Mouse (Mus musculus): ENCODE measurements around the gene Olfr955. TPM values are rescaled to one million over a fixed set of nuclear protein-coding genes. Genes with fewer than 3 reads are reported as not detected.

Gene Olfr955
- polyA plus RNA-seq (2014; fragmentation: Nextera tagmentation; extraction: Ambion mirVana): not detected in 2 replicates

DNA sequence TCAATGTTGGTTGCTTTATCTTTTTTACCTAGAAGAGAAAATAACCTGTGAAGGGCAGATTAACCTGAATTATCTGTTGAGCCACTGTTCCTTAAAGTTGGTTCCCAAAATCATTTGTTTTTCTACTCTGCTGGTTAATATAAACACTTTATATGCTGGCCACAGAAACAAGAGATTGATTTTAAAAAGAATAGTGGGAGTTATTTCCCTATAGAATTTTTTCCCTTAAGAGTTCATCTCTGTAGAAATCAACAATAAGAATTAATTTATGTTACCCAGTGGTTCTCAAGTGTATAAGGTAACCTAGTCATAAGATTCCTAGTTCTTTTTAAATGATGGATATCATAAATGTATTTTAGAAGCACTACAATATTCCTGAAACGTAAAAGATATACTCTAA, at the start of gene Olfr955:
Gene Olfr955, minus strand, starts transcription at position 101 of the 400 bp plus-strand sequence.
- no peaks in the 10 kb centered on the region for H3K27me3 ChIP-seq (replicated peaks; ENCODE audit: control insufficient read depth, insufficient read depth, low read length)
- H3K4me3 ChIP-seq (ENCODE audit: low read depth, low read length): no peak within 1 kb of the TSS
- no peak for DNase-seq (ENCODE audit: low spot score)
- WGBS: 53% methylated on average over 1 of the region's 1 CpGs
- H3K9ac ChIP-seq (ENCODE audit: low read length): no peak within 1 kb of the TSS
- no peaks in the 10 kb centered on the region for H3K4me1 ChIP-seq (replicated peaks; ENCODE audit: control insufficient read depth, insufficient read depth, low read length)
- no peak within 1 kb of the TSS for H3K27ac ChIP-seq (ENCODE audit: low read depth)
- H3K4me2 ChIP-seq (ENCODE audit: low read length): no peak within 1 kb of the TSS
- no peak for ATAC-seq (replicated peaks; ENCODE audit: low FRiP score, low TSS enrichment, low read depth)
- H3K9me3 ChIP-seq (ENCODE audit: control insufficient read depth, low read length): no peaks in the 10 kb centered on the region
- no peaks in the 10 kb centered on the region for H3K36me3 ChIP-seq (ENCODE audit: control insufficient read depth, insufficient read depth, low read length)

DNA sequence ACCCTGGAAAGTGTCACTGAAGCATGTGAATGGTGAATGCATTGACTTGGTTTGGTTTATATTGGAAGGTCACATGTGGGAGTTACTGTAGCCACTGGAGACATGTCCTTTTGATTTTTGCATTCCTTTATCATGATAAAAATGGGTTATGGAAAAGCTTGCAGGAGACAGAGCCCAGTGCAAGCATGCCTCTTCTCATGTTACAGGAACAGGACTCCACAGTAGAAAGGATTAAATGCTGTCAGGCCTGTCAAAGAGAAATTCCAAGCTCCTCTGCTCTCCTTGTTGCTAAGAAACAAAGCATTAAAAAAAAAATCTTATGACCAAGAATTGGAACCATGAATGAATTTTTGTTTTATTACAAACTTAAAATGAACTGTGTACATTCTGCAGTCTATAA, 46.9 kb upstream of the Olfr955 start:
- Histone ChIP-seq H3K4me3 (ENCODE audit: low read depth, low read length) (no peak overlapping the region), H3K9ac (ENCODE audit: low read length) (no peak overlapping the region), H3K4me1 (replicated peaks; ENCODE audit: control insufficient read depth, insufficient read depth, low read length) (no peaks in the 10 kb centered on the region), H3K27ac (ENCODE audit: low read depth) (no peak overlapping the region), H3K9me3 (ENCODE audit: control insufficient read depth, low read length) (no peaks in the 10 kb centered on the region), H3K4me2 (ENCODE audit: low read length) (no peak overlapping the region), H3K36me3 (ENCODE audit: control insufficient read depth, insufficient read depth, low read length) (no peaks in the 10 kb centered on the region), H3K27me3 (replicated peaks; ENCODE audit: control insufficient read depth, insufficient read depth, low read length) (no peaks in the 10 kb centered on the region)
- no peak for DNase-seq (ENCODE audit: low spot score)
- ATAC-seq (replicated peaks; ENCODE audit: low FRiP score, low TSS enrichment, low read depth): no peak; the same call in 1 of the 2 replicates

DNA sequence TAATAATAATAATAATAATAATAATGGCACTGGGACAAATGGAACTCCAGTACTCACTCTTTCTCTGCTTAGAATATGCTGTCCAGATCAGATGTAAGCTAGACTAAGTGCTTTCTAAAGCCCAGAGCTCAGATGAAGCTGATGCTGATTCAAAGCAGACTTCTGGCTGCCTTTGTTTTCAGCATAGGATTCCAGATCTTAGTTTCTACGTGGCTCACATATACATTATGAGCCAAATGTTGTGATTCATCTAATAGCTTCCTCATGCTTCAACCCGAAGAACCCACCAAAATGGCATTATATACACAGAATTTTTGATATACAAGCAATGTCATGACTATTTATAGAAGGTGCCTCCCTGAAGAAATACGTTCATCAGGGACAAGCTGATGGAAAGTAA, 43.8 kb upstream of the Olfr955 start, which contains the start of gene Olfr957:
Gene Olfr957, minus strand, starts transcription at position 279 of the 400 bp plus-strand sequence.
- no peak within 1 kb of the TSS for H3K4me3 ChIP-seq (ENCODE audit: low read depth, low read length)
- no peak for ATAC-seq (replicated peaks; ENCODE audit: low FRiP score, low TSS enrichment, low read depth)
- no peak for DNase-seq (ENCODE audit: low spot score)
- no peak within 1 kb of the TSS for H3K9ac ChIP-seq (ENCODE audit: low read length)
- H3K36me3 ChIP-seq (ENCODE audit: control insufficient read depth, insufficient read depth, low read length): no peaks in the 10 kb centered on the region
- H3K9me3 ChIP-seq (ENCODE audit: control insufficient read depth, low read length): no peaks in the 10 kb centered on the region
- H3K4me2 ChIP-seq (ENCODE audit: low read length): no peak within 1 kb of the TSS
- H3K27me3 ChIP-seq (replicated peaks; ENCODE audit: control insufficient read depth, insufficient read depth, low read length): no peaks in the 10 kb centered on the region
- WGBS: 48% methylated on average over 3 of the region's 3 CpGs
- H3K27ac ChIP-seq (ENCODE audit: low read depth): no peak within 1 kb of the TSS
- H3K4me1 ChIP-seq (replicated peaks; ENCODE audit: control insufficient read depth, insufficient read depth, low read length): no peaks in the 10 kb centered on the region

DNA sequence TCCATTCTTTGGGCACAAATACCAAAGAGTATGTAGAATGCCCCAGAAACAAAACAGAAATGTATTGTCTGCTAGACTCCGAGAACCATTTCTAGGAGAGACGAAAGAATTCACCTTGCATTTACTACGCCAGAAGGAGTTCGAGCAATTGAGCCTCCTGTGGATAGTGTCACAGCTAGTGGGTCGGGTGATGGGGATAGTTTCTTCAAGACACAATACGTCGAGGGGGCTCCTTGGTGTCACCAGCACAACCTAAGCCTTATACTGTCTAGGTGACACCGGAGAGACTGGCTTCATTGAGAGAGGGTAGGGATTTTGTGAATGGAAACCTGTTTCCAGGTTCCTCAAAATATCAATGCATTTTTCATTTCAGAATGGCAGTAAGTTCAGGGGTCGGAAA, 37.7 kb upstream of the Olfr955 start:
- Histone ChIP-seq H3K4me2 (ENCODE audit: low read length) (no peak overlapping the region), H3K36me3 (ENCODE audit: control insufficient read depth, insufficient read depth, low read length) (no peaks in the 10 kb centered on the region), H3K9me3 (ENCODE audit: control insufficient read depth, low read length) (no peaks in the 10 kb centered on the region), H3K4me3 (ENCODE audit: low read depth, low read length) (no peak overlapping the region), H3K27ac (ENCODE audit: low read depth) (no peak overlapping the region), H3K27me3 (replicated peaks; ENCODE audit: control insufficient read depth, insufficient read depth, low read length) (no peaks in the 10 kb centered on the region), H3K9ac (ENCODE audit: low read length) (no peak overlapping the region), H3K4me1 (replicated peaks; ENCODE audit: control insufficient read depth, insufficient read depth, low read length) (no peaks in the 10 kb centered on the region)
- WGBS: 80% methylated on average over 9 of the region's 9 CpGs
- DNase-seq (ENCODE audit: low spot score): no peak
- ATAC-seq (replicated peaks; ENCODE audit: low FRiP score, low TSS enrichment, low read depth): no peak

DNA sequence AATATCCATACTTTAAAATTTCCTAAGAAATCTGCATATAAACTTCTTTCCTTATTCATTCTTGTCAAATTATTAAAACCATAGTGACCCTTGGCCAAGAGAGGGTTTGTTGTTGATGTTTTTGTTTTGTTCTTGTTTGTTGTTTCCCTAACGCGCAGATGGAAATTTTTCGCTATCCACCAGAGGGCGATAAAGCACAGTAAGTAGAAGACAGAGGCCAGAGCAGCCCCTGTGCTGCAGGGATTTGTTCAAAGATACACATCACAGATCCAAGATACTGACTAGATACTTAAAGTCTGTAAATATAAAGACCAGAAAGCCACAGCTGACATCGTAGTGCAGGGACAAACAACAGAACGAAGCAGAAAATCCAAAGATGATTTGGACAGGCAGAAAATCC, 37.3 kb upstream of the Olfr955 start:
- H3K36me3 ChIP-seq (ENCODE audit: control insufficient read depth, insufficient read depth, low read length): no peaks in the 10 kb centered on the region
- no peaks in the 10 kb centered on the region for H3K27me3 ChIP-seq (replicated peaks; ENCODE audit: control insufficient read depth, insufficient read depth, low read length)
- 6% methylated on average over 6 of the region's 6 CpGs for WGBS
- peak; percentile 69 for DNase-seq (ENCODE audit: low spot score)
- no peak overlapping the region for H3K27ac ChIP-seq (ENCODE audit: low read depth)
- no peaks in the 10 kb centered on the region for H3K9me3 ChIP-seq (ENCODE audit: control insufficient read depth, low read length)
- H3K9ac ChIP-seq (ENCODE audit: low read length): no peak overlapping the region
- H3K4me3 ChIP-seq (ENCODE audit: low read depth, low read length): no peak overlapping the region
- no peak overlapping the region for H3K4me2 ChIP-seq (ENCODE audit: low read length)
- no peaks in the 10 kb centered on the region for H3K4me1 ChIP-seq (replicated peaks; ENCODE audit: control insufficient read depth, insufficient read depth, low read length)
- ATAC-seq (replicated peaks; ENCODE audit: low FRiP score, low TSS enrichment, low read depth): no peak

DNA sequence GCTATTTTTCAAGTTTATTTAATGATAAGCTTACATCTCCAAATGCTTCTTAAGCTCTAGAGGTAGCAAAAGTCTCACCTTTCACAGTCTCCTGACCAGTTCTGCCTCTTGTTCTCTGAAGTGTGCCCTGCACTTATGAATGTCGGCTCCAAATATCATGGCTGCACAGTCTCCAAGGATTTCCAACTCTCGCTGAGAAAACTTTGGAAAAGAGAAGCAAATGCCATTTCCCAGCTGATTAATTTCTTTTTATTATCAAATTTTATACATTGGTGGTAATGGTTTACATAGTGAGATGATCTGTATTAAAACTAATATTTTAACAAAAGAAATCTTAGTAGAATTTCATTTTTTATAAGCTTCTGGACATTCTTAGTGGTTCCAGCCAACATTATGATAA, 22.2 kb upstream of the Olfr955 start, which contains the start of gene Olfr44:
Gene Olfr44, minus strand, starts transcription at position 101 of the 400 bp plus-strand sequence.
- no peak within 1 kb of the TSS for H3K4me2 ChIP-seq (ENCODE audit: low read length)
- no peak for DNase-seq (ENCODE audit: low spot score)
- H3K27me3 ChIP-seq (replicated peaks; ENCODE audit: control insufficient read depth, insufficient read depth, low read length): no peaks in the 10 kb centered on the region
- no peaks in the 10 kb centered on the region for H3K36me3 ChIP-seq (ENCODE audit: control insufficient read depth, insufficient read depth, low read length)
- no peak for ATAC-seq (replicated peaks; ENCODE audit: low FRiP score, low TSS enrichment, low read depth)
- H3K4me3 ChIP-seq (ENCODE audit: low read depth, low read length): no peak within 1 kb of the TSS
- WGBS: 85% methylated on average over 2 of the region's 2 CpGs
- H3K27ac ChIP-seq (ENCODE audit: low read depth): no peak within 1 kb of the TSS
- H3K4me1 ChIP-seq (replicated peaks; ENCODE audit: control insufficient read depth, insufficient read depth, low read length): no peaks in the 10 kb centered on the region
- H3K9ac ChIP-seq (ENCODE audit: low read length): no peak within 1 kb of the TSS
- H3K9me3 ChIP-seq (ENCODE audit: control insufficient read depth, low read length): no peaks in the 10 kb centered on the region

DNA sequence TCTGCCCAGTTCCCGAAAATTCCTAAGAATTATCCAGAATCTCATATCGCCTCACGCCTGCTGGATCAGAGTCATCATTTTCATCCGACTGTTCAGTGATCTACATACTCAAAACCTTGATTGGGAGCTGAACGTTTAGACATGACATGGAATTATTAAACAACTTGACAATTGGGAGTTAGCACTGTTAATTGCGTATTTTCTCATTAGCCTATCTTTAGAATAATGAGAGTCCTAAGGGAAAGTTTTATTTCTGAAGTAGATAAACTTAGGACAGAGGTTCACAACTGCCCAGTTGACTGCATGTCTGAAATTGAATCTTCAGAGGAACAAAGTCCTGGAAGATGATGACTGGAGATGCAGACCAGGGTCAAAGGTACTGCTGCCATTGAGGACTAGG, 15.3 kb downstream of the Olfr955 start, which contains the start of gene Olfr954:
Gene Olfr954, plus strand, starts transcription at position 301 of the 400 bp plus-strand sequence.
- Histone ChIP-seq H3K4me2 (ENCODE audit: low read length) (no peak within 1 kb of the TSS), H3K9me3 (ENCODE audit: control insufficient read depth, low read length) (no peaks in the 10 kb centered on the region), H3K9ac (ENCODE audit: low read length) (no peak within 1 kb of the TSS), H3K27me3 (replicated peaks; ENCODE audit: control insufficient read depth, insufficient read depth, low read length) (no peaks in the 10 kb centered on the region), H3K36me3 (ENCODE audit: control insufficient read depth, insufficient read depth, low read length) (no peaks in the 10 kb centered on the region), H3K4me3 (ENCODE audit: low read depth, low read length) (no peak within 1 kb of the TSS), H3K4me1 (replicated peaks; ENCODE audit: control insufficient read depth, insufficient read depth, low read length) (no peaks in the 10 kb centered on the region), H3K27ac (ENCODE audit: low read depth) (no peak within 1 kb of the TSS)
- 81% methylated on average over 6 of the region's 6 CpGs for WGBS
- DNase-seq (ENCODE audit: low spot score) (no peak), ATAC-seq (replicated peaks; ENCODE audit: low FRiP score, low TSS enrichment, low read depth) (no peak)

DNA sequence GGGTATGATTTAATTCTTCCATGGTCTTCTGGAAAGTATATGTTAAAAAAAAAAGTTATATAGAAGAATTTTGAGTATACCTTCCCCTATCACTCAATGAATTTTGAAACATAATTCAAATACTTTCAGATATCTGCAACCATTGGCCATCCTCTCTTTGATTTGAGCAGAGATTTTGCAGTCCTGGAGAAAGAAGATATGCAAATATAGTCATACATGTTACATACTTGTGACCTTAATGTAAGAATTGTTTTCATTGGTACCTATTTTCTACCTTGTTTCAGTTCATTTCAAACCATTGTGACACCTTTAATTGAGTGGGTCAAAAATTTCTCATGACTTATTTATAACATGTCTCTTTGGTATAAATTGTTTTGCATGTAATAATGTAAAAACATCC, 44.7 kb downstream of the Olfr955 start, which contains the start of gene Olfr952:
Gene Olfr952, minus strand, starts transcription at position 101 of the 400 bp plus-strand sequence.
- H3K4me3 ChIP-seq (ENCODE audit: low read depth, low read length): no peak within 1 kb of the TSS
- H3K4me1 ChIP-seq (replicated peaks; ENCODE audit: control insufficient read depth, insufficient read depth, low read length): no peaks in the 10 kb centered on the region
- H3K27ac ChIP-seq (ENCODE audit: low read depth): no peak within 1 kb of the TSS
- H3K27me3 ChIP-seq (replicated peaks; ENCODE audit: control insufficient read depth, insufficient read depth, low read length): no peaks in the 10 kb centered on the region
- H3K4me2 ChIP-seq (ENCODE audit: low read length): no peak within 1 kb of the TSS
- H3K9me3 ChIP-seq (ENCODE audit: control insufficient read depth, low read length): no peaks in the 10 kb centered on the region
- DNase-seq (ENCODE audit: low spot score): no peak
- no peaks in the 10 kb centered on the region for H3K36me3 ChIP-seq (ENCODE audit: control insufficient read depth, insufficient read depth, low read length)
- no peak for ATAC-seq (replicated peaks; ENCODE audit: low FRiP score, low TSS enrichment, low read depth)
- no peak within 1 kb of the TSS for H3K9ac ChIP-seq (ENCODE audit: low read length)
